Mouse (Mus musculus): ENCODE results near the gene Dyrk2.

The Dyrk2 gene

GRCm38 (mm10) chr10:118846991-118847545 is 22.9 kb downstream of the Dyrk2 start:
- no peak for DNase-seq (ENCODE audit: low read depth)

- no peak for DNase-seq (ENCODE audit: low read depth)
Observed at GRCm38 (mm10) chr10:118840598-118840997, 29.4 kb downstream of the Dyrk2 start.

- DNase-seq (ENCODE audit: low read depth), result no peak
Observed at GRCm38 (mm10) chr10:118839343-118840141, 30.5 kb downstream of the Dyrk2 start.

- DNase-seq (ENCODE audit: low read depth), result no peak
Observed at GRCm38 (mm10) chr10:118837636-118838035, 32.4 kb downstream of the Dyrk2 start.

GRCm38 (mm10) chr10:118831190-118831589 is 38.8 kb downstream of the Dyrk2 start:
- DNase-seq (ENCODE audit: low read depth), result no peak

- no peak for DNase-seq (ENCODE audit: low read depth)
Observed at GRCm38 (mm10) chr10:118829641-118830040, 40.4 kb downstream of the Dyrk2 start.

GRCm38 (mm10) chr10:118827116-118827515 is 42.9 kb downstream of the Dyrk2 start:
- no peak for DNase-seq (ENCODE audit: low read depth)

GRCm38 (mm10) chr10:118824830-118825229 is 45.2 kb downstream of the Dyrk2 start:
- DNase-seq (ENCODE audit: low read depth), result no peak

GRCm38 (mm10) chr10:118820901-118821300 is 49.1 kb downstream of the Dyrk2 start:
- DNase-seq (ENCODE audit: low read depth), result no peak

- no peak for DNase-seq (ENCODE audit: low read depth)
Observed at GRCm38 (mm10) chr10:118819846-118820245, 50.2 kb downstream of the Dyrk2 start.

- DNase-seq (ENCODE audit: low read depth), result no peak
Observed at GRCm38 (mm10) chr10:118817089-118817488, 52.9 kb downstream of the Dyrk2 start.

- no peak for DNase-seq (ENCODE audit: low read depth)
Observed at GRCm38 (mm10) chr10:118811945-118812344, 58.1 kb downstream of the Dyrk2 start.

- DNase-seq (ENCODE audit: low read depth), result peak; percentile 5
Observed at GRCm38 (mm10) chr10:118810908-118811711, 58.9 kb downstream of the Dyrk2 start.

Measured in 416B (cell line).